Mouse (Mus musculus) fat pad, adult 2 months (tissue): Measurements from ENCODE around the gene Hacl1.
A peak's percentile ranks its signal among the peaks of the same experiment; 100 is the strongest.

ENCODE experiments used
- DNase-seq: peaks from one replicate; pipeline ENCODE4 v3.0.0-alpha.2; 2011; ENCODE audit warnings: low read depth, low spot score; ENCODE audit errors: extremely low read depth

The Hacl1 gene

DNA sequence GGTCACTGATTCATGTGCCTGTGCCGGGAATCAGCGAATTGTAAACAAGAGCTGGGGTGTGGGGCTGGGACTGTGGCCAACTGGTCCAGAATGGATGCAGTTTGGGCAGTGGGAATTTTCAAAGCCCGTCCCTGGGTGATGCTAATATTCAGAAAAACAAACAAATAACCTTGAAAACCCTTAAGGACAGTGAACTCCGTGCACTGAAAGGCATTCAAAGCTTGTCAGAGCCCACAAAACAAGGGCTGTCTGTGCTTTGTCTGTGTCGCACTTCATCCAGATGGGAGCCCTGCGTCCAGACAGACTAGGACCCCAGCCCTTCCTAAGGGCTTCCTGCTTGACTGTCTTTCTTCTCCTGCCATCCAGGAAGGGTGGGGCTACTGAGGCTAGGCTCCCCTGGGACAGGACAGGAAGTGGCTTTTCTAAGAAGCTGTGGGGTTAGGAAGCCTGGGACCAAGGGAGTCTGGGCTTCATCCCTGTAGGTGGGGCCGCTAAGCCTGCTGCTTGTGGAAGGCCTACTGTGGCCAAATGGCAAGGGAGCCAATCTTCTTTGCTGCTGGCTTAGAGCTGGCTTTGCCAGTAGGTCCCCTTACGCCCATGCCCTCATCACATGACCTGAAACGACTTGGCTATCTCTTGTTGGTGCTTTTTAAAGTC lies 21.6 kb upstream of the Hacl1 start:
- DNase-seq, result no peak

DNA sequence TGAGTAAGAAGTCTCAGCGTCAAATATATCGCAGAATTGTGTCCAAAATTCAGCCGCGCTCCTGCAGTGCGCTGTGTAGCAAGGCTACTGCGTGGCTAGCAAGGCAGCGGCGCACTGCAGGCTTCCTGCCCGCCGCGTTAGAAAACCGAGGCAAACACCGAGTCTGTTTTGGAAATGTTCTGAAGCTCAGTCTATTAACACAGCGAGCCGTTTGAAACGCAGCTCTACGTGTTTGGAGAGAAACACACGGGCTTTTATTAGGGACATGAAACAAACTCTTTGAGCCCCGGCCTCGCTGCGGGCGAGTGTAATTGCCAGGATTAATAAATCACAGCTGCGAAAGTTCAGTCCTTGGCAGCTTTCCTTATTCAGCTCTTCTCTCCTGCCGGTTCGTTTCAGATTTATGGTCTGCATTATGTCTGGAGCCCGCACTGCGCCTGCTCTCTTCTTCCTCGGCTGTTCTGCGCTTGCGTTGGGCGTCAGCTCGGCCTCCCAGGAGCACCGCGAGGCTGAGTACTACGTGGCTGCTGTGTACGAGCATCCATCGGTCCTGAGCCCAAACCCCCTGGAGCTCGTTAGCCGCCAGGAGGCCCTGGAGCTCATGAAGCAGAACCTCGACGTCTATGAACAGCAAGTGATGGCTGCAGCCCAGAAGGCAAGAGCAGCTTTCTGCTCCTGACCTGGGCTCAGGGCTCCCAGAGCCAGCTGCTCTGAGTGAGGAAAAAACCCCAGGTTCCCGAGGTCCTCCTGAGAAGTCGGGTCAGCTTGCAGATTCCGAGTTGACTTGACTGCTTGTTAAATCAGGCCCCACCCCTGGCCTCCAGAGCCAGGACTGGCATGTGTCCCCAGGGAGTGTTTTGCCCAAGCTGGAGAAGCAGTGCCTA lies 20.8 kb upstream of the Hacl1 start:
- no peak for DNase-seq

- DNase-seq, result no peak
Observed at GRCm38 (mm10) chr14:31660312-31661093, 19.4 kb upstream of the Hacl1 start.

DNA sequence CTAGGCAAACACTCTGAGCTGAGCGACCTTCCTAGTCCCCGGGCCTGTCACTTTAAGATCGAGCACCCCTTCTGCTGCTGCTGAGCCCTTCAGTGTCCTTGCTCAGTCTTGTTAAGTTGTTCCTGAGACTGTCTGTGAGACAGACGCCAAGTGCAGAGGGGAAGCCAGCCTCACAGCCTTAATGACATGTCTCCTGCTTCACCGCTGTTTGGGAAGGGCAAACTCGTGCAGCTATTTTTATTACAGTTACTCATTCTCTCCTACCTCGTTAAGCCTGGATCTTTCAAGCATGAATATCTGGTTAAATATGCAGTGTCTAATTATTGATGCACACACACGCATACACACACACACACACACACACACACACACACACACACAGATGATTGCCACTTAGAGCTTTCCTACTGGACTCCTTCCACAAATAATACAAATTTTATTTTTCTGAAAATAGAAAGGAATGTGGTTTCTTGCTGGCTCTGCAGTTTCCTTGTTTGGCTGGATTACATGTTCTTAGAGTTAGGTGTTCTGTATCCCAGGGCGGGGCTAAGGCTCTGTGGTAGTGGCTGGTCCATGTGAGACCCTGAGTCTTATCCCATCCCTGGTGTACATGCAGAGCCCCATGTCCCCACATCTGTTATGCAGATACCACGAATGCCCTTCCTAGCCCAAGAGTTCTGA lies 18.6 kb upstream of the Hacl1 start:
- DNase-seq, result no peak

GRCm38 (mm10) chr14:31658126-31658680 lies 17.1 kb upstream of the Hacl1 start:
- DNase-seq, result no peak

- DNase-seq, result no peak
Observed at GRCm38 (mm10) chr14:31656857-31657645, 16.0 kb upstream of the Hacl1 start.

DNA sequence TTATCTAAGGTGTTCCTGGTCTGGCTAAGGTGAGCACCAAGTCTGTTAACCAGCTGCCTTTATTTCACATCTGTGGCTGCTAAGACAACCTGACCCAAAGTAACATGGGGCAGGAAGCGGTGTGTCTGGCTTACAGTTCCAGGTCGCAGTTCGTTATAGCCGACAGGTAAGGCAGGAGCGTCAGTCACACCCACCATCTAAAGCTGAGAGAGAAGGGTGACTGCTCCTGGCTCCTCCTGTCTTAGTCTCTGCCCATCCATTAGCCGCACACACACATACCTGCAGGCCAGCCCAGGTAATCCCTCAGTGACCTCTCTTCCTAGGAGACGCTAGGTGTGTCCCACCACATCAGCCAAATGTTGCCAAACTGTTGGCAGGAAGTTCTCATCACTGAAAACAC lies 15.3 kb upstream of the Hacl1 start:
- DNase-seq, result no peak

GRCm38 (mm10) chr14:31655406-31655805 lies 14.3 kb upstream of the Hacl1 start:
- DNase-seq, result no peak

DNA sequence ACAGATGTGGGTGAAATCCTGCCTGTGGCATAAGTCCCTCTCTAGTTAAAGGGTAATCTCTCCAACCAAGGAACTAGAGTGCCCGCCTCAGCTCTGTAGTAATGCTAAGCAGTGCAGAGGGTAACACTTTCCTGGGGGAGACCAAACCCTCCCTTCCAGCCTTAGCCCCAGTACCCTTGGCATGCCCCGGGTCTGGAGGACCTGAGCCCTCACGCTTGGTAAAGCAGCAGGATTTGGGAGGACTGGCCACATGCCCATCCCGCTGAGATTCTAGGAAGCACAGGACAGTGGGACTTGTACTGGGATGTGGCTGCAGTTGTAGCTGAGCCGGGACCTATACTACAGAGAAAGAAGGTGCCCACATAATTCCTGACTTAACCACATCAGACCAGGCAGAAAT lies 13.7 kb upstream of the Hacl1 start:
- DNase-seq, result no peak

DNA sequence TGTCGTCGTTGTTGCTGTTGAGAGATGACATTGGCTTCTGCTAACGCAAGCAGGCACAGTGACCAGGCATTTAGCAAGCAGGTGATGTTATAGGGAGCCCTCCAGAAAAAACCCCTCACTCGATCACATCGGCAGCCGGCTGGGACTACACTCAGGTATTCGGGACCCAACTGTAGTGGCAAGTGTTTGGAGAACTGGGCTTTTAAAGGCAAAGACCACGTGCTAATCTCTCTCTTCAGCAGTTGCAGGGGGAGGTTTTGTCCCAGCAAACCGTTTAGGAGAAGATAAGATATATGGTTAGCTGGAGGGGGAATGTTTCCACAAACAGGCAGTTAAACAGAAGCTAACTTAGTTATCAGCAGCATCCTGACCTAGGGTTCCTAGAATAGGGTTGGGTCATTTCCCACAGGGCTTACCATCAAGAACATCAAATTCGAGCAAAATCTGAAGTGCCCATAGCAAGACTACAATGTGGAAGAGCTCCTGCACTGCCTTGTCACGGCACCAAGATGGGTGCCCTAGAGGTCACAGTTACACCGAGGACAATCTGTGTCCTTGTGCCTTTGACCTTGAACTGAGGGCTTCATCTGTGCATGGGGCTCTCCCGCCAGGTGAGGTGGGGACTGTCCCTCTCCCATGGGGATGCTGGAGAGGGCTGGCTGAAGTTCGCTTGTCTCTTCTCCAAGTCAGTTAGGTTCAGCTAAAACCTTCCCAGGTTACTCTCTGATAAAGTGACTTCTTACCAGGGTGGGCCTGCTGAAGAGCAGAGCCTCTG lies 12.2 kb upstream of the Hacl1 start:
- DNase-seq, result no peak

DNA sequence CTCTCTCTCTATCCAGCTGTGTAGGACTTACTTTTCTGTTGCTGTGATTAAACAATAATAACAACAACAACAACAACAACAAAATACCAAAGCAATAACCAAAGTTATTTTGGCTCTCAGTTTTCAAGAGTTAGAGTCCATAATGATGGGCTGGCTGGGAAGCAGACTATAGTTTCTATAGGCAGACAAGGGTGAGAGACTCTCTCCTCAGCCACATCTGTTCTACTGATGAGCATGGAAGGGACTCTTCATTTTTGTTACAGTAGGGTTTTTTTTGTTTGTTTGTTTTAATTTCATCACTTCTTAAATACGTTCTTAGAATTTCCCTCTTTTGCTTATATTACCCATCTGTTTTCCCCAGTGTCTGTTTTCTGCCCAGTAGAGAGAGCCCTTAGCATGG lies 11.5 kb upstream of the Hacl1 start:
- no peak for DNase-seq

- no peak for DNase-seq
Observed at GRCm38 (mm10) chr14:31652106-31652505, 11.0 kb upstream of the Hacl1 start.

- DNase-seq, result no peak
Observed at GRCm38 (mm10) chr14:31651206-31651605, 10.1 kb upstream of the Hacl1 start.

GRCm38 (mm10) chr14:31650347-31650746 lies 9.3 kb upstream of the Hacl1 start:
- DNase-seq, result no peak

GRCm38 (mm10) chr14:31647991-31648390 lies 6.9 kb upstream of the Hacl1 start:
- DNase-seq, result no peak

DNA sequence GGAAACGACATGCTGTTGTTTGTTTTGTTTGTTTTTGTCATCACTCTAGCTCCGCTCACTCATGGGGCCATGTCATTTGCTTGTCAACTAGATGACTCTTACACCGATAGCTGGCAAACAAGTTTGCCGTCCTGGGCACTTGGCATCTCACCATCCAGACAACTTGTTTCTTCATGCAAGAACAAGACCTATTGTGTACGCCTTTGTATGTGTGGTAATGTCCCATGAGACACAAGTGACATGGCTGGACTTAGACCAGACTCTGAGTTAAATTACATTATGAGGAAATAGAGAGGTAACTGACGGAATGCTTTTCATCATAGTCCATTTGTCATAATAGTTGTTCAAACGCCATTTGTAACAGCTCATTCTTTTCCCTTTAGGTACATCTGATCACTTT lies 4.8 kb upstream of the Hacl1 start:
- peak; percentile 94 for DNase-seq

- peak; percentile 65 for DNase-seq
Observed at GRCm38 (mm10) chr14:31644931-31645547, 4.0 kb upstream of the Hacl1 start.

DNA sequence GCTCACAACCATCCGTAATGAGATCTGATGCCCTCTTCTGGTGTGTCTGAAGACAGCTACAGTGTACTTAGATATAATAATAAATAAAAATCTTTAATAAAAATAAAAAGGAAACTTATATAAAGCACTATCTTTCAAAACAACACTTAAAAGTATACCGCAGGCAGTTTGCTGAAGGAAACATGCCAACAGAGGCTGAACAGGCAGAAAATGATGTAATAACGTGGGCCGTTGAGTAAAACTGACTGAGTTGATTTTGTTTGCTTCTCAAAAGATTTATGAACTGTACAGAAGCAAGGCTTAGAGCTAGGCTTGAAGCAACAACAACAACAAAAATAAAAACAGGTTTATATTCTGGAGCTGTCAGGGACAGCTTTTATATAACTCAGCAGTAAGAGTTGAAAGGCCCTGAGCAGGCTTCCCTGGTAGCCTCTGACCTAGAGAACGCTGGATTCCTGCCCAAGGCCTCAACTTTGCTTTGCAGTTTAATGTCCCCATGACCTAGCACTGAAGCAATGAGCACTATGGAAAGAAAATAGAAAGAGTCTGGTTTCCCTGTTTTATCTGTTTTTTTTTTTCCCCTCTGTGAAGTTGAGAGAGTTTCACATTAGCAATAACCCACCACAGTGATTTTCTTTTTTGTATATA lies 3.2 kb upstream of the Hacl1 start:
- DNase-seq, result peak; percentile 69
